Mouse (Mus musculus) gonadal fat pad, adult 2 months (tissue): ENCODE data around the gene Patz1. TPM values are rescaled to one million over a fixed set of nuclear protein-coding genes. Genes with fewer than 3 reads are reported as not detected.

Experiments used
- DNase-seq: peaks from one replicate; pipeline ENCODE4 v3.0.0-alpha.2; 2012; ENCODE audit warnings: low read depth
- polyA plus RNA-seq: library from polyadenylated mRNA; depleted of rRNA; stranded (reverse); fragments of >200 nt; gene quantifications from 2 replicates; pipeline ENCODE4 v1.2.3, GENCODE M21; 2012; rRNA removed

Gene Patz1
- 43.8 and 57.4 TPM in 2 replicates for polyA plus RNA-seq

- no peak for DNase-seq
Observed at GRCm38 (mm10) chr11:3288521-3289301, at the start of gene Patz1. Patz1 (plus strand) TSS chr11:3288874.

- DNase-seq, result no peak
Observed at GRCm38 (mm10) chr11:3242395-3242794, 46.3 kb upstream of the Patz1 start.

DNA sequence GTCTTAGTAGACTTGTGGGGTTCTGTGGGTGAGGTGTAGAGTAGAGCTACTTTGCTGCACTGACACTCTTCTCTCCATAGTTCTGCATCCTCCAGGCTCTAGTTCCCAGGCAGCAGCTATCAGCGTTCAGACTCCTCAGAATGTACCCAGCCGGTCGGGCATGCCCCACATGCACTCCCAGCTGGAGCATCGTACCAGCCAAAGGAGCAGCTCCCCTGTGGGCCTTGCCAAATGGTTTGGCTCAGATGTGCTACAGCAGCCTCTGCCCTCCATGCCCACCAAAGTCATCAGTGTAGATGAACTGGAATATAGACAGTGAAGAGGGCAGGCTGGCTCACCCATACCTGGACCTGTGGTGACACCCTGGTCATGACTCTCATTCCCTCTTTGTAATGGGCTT, 44.9 kb upstream of the Patz1 start:
- DNase-seq, result no peak

- DNase-seq, result no peak
Observed at GRCm38 (mm10) chr11:3247387-3247786, 41.3 kb upstream of the Patz1 start.

DNA sequence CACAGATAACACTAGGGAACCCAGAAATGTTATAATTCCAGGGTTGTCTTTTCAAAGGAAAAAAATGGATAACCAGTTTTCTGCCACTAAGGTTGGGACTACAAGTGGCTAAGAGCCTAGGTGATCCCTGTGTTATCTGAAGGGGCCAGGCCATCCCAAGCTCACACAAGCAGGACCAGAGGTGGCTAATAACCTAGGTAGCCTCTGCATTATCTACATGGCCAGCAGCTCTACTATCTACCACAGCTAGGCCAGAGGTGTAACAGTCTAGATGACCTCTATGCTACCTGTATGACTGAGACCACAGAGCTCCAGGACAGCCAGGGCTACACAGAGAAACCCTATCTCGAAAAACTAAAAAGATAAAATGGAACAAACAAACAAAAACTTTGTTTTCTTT, 29.1 kb upstream of the Patz1 start:
- no peak for DNase-seq

DNA sequence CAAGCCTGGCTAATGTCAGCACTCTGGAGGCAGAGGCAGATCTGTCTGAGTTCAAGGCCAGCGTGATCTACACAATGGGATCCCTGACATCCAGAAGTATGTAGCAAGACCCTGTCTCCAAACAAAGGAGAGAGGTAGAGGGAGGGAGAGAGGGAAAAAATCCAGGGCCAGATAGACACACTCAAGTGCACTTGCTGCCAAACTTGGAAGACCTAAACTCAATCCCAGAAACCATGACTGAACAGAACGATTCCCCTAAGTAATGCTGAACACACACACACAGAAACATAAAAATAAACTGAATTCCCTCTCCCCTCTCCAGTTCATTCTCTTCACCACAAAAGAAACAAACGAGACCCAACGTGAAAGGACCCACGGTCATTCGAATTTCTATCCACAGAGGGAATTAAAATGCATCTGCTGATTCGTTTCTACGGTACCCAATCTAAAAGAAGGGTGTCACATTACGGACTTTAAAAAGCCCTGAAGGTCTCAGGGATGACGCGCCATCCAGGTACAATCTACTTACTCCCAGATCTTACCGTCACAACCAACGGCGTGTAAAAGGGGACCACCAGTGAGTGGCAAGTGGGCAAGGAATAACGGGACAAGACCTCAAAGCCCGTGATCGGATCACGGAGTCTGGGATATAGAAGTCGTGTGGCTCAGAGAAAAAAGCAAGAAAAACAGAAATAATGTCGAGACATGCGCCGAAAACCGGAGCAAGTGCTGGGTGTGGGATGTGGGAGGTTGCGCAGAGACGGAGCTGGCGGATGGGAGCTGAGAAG, 23.2 kb upstream of the Patz1 start:
- DNase-seq, result no peak

DNA sequence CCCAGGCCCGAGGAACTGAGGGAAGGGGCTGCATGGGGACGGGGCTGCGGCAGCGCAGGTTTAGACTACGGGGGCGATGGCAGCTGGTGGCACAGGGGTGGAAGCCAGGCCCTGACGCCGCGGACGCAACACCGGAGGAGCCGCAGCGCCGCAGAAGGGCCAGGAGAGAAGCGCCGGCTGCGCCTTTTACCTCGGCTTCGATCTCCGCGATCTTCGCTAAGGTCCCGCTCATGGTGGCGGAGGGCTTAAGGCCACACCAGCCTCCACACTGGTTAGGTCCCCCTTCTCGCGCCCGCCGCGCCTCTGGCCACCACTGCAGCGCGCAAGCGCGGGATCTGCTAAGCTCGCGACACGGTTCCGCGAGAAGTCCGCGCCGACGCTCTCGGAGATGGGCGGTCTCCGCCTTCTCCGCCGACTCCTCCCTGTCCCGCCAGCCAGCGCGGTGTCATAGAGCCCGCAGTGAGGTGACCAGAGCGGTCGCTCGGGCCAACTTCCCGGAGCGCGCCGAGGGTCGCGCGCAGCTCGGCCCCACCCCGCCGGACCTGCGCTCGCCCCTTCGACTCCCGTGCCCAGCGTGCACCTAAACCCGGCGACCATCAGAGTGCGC, 22.5 kb upstream of the Patz1 start, which contains the start of gene Drg1:
Gene Drg1 (minus strand): TSS at position 337 of the 607 bp plus-strand sequence.
- DNase-seq, result no peak

- DNase-seq, result no peak
Observed at GRCm38 (mm10) chr11:3267133-3267532, 21.5 kb upstream of the Patz1 start.

DNA sequence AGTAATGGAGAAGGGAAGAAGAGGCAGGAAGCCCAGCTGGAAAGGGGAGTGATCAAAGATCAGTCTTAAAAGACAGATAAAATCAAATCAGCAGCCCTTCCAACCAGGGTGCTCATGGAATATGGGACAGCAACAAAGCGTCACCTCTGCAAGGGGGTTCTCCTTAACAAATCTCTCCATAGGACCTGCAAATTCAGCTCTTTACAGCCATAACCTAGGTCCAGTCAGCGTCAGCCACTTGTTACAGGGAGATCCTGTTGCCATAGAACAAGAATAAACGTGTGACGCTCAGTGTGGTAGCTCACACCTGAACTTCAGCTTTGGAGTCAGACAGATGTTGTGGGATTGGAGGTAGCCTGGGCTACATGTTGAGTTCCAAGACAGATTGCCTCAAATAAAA, 19.4 kb upstream of the Patz1 start:
- no peak for DNase-seq

DNA sequence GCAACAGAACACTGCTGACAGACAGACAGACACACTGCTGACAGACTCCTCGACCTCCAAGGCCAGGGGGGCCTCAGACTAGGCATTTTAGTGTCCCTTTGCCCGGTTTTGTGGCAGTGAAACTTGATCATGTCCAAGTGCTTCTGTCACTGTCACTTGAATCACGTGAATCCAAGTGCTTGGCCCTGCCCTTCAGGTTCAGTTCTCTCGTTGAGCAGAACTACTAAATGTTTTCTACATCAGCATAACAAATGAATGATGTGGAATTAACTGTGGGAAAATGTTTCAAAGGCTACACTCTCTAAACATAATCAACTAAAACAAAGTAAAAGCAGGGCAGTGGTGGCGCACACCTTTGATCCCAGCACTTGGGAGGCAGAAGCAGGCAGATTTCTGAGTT, 10.3 kb upstream of the Patz1 start:
- DNase-seq, result no peak

GRCm38 (mm10) chr11:3279729-3280128, 8.9 kb upstream of the Patz1 start:
- DNase-seq, result no peak

- no peak for DNase-seq
Observed at GRCm38 (mm10) chr11:3282887-3283286, 5.8 kb upstream of the Patz1 start.

DNA sequence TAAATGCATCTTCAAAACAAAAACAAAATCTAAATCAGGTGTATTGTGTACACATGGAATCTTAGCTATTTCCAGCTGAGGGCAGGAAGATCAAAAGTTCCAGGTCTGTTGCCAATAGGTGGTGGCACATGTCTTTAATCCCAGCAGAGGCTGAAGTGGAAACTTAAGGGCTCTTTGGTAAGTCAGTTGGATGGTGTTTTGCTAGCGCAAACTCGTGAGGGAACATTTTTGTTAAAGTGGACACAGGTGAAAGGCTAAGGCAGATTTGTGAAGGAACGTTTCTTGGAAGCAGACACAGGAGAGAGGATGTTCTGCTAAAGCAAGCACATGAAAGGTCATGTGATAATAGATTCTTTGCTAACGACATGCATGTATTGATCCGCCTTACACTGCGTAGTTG, 5.0 kb upstream of the Patz1 start:
- DNase-seq, result no peak

- DNase-seq, result no peak
Observed at GRCm38 (mm10) chr11:3285940-3286339, 2.7 kb upstream of the Patz1 start.

DNA sequence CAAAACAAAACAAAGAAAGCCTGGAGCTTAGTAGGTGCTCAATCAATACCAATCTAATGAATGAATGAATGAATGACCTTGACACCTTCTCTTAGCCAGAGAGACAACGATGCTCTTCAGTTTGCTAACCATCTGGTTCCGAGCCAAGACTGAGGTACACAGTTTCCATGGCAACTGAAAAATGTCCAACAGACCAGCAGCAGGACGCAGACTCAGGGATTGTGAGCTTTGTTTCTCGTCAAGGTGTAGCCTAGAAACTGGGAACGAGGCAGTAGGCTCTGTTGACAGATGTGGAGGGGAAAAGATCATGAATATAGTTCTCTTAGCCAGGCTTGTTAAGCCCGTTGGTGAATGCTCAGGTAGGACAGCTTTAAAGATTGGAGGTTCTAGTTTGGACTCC, 1.5 kb upstream of the Patz1 start:
- DNase-seq, result no peak

GRCm38 (mm10) chr11:3287921-3288320, 753 bp upstream of the Patz1 start:
- DNase-seq, result no peak

DNA sequence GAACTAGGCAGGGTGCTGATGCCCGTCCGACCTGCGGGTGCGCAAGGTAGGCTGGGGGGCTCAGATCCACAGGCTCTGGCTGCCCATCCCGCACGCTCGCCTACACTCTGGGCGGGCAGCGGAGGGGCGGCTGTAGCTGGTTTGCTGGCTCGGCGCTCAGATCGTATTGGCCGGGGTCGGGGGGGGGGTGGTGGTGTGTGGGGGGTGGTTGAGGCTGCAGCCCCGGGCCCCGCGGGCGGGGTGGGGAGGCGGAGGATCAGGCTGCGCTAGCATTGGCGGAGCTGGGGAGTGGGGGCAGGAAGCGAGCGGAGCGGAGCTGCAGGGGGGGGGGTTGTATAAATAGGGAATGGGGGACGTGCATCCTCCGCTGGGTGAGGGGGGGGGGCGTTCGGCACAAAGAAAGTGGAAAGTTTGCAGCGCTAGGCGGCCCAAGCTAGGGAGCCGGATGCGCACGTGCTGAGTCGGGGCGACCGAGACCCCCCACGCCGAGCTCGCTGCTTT, 678 bp downstream of the Patz1 start:
- DNase-seq, result no peak

DNA sequence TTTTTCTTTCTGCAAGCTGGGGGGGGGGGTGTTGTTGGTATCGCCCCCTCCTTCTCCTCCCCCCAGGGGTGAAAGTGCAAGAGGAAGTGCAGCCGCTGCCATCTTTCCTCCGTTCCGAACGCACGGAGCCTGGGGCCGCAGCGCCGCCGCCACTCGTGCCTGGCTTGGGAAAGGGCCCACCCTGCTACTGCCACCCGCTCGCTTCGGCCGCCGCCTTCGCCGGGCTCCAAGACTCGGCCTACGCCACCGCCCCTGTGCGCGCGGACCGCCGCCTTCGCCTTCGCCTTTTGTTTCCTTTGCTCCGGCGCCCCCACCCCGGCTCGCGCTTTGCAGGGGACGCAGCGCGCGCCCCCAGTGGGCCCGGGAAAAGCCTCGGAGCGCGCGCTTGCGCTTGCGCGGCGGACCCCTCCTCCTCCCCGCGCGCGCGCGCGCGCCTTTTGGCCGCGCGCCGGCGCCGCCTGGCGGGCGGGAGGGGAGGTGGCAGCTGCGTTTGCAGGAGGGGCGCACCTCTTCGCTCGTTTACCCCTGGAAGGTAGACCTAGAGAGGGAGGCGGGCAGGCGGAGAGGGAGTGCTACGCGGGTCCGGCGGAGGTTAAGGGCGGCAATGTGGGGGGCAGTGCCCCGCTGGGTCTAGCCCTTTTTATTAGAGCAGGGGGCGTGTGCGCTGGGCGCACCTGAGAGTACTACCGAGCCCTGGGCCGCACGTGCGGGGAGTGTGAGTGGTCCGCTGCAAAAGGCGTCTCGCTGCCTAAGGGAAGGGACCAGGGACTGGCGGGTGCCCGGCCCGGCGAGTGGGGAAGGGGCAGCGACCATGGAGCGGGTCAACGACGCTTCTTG, 1.3 kb downstream of the Patz1 start:
- no peak for DNase-seq

DNA sequence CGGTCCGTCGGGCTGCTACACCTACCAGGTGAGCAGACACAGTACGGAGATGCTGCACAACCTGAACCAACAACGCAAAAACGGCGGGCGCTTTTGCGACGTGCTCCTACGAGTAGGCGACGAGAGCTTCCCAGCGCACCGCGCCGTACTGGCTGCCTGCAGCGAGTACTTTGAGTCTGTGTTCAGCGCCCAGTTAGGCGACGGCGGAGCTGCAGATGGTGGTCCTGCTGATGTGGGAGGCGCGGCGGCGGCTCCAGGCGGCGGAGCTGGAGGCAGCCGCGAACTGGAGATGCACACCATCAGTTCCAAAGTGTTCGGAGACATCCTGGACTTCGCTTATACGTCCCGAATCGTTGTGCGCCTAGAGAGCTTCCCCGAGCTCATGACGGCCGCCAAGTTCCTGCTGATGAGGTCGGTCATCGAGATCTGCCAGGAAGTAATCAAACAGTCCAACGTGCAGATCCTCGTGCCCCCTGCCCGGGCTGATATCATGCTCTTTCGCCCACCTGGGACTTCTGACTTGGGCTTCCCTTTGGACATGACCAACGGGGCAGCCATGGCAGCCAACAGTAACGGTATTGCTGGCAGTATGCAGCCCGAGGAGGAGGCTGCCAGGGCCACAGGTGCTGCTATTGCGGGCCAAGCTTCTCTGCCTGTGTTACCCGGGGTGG, 2.1 kb downstream of the Patz1 start:
- DNase-seq, result no peak

DNA sequence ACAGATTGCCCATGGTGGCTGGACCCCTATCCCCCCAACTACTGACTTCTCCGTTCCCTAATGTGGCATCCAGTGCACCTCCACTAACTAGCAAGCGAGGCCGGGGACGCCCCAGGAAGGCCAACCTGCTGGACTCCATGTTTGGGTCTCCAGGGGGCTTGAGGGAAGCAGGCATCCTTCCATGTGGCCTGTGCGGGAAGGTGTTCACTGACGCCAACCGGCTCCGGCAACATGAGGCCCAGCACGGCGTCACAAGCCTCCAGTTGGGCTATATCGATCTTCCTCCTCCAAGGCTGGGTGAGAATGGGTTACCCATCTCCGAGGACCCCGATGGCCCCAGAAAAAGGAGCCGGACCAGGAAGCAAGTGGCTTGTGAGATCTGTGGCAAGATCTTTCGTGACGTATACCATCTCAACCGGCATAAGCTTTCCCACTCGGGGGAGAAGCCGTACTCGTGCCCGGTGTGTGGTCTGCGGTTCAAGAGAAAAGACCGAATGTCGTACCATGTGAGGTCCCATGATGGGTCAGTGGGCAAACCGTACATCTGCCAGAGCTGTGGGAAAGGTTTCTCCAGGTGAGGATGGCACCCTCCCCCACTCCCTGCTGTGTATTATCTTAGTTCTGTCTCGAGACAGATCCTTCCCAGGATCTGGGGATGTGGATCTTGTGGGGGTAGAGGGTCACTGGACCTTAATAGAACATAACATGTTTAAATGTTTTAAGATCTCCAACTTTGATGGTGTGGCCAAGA, 2.8 kb downstream of the Patz1 start:
- no peak for DNase-seq
